Comparison of ENCODE assay signal across 9 mouse cellular contexts in genomic region chr7:80060012-80060778, GRCm38 (mm10). TPM values are rescaled to one million over a fixed set of nuclear protein-coding genes. Genes with fewer than 3 reads are reported as not detected.
DNase-seq lines count a peak whose midpoint lies in the region; ATAC-seq lines count a peak whose summit lies in the region.
"Had no signal": no experiment of that assay in that cellular context is flagged by ENCODE, and none has a peak within 500 bp of the region (broad histone marks: within the 10 kb centered on the region; RNA-seq: fewer than 3 reads in every experiment).

No protein-coding gene starts in this region.

- ATAC-seq in lung, embryonic 16.5 days (ENCODE audit: low read depth): no peak
- ATAC-seq in heart, embryonic 14.5 days (ENCODE audit: insufficient number of reproducible peaks, insufficient read depth, low FRiP score, low read depth): peak; percentile 41; the same call in 1 of the 2 replicates
- no peak for ATAC-seq in hindbrain, embryonic 14.5 days (ENCODE audit: low FRiP score)

- H3K9me3 ChIP-seq in lung, embryonic 16.5 days (ENCODE audit: control insufficient read depth, low read length): no peaks in the 10 kb centered on the region
- H3K9me3 ChIP-seq in heart, embryonic 14.5 days (ENCODE audit: control insufficient read depth, low read length): no peaks in the 10 kb centered on the region
- no peaks in the 10 kb centered on the region for H3K9me3 ChIP-seq in hindbrain, embryonic 14.5 days (ENCODE audit: control insufficient read depth, low read length)

- H3K4me1 ChIP-seq in lung, embryonic 16.5 days (replicated peaks; ENCODE audit: control insufficient read depth, insufficient read depth, low read length): peaks cover 72% of the 10 kb centered on the region
- H3K4me1 ChIP-seq in heart, embryonic 14.5 days (ENCODE audit: control insufficient read depth in 2 of 2, insufficient read depth in 2 of 2, low read length in 2 of 2): peaks cover 55 to 58% of the 10 kb centered on the region in 2 experiments
- H3K4me1 ChIP-seq in hindbrain, embryonic 14.5 days (replicated peaks; ENCODE audit: control insufficient read depth, insufficient read depth, low read length): peaks cover 49% of the 10 kb centered on the region

- no peaks in the 10 kb centered on the region for H3K27me3 ChIP-seq in lung, embryonic 16.5 days (ENCODE audit: control insufficient read depth, insufficient read depth, low read depth, low read length)
- no peaks in the 10 kb centered on the region for H3K27me3 ChIP-seq in heart, embryonic 14.5 days (ENCODE audit: control insufficient read depth, insufficient read depth, low read length)
- no peaks in the 10 kb centered on the region for H3K27me3 ChIP-seq in hindbrain, embryonic 14.5 days (ENCODE audit: control insufficient read depth, insufficient read depth, low read length)

- no peak overlapping the region for H3K4me3 ChIP-seq in lung, embryonic 16.5 days (ENCODE audit: low read length)
- H3K4me3 ChIP-seq in heart, embryonic 14.5 days (ENCODE audit: control insufficient read depth in 1 of 2, insufficient read depth in 1 of 2, low read depth in 1 of 2, low read length in 2 of 2): no peak overlapping the region
- no peak overlapping the region for H3K4me3 ChIP-seq in hindbrain, embryonic 14.5 days (replicated peaks; ENCODE audit: low read length)

- no peak for DNase-seq in lung, postnatal 25 days (ENCODE audit: low spot score)
- peak; percentile 53 for DNase-seq in kidney, postnatal 10 days
- no peak for DNase-seq in thymus, postnatal 4 days
- no peak for DNase-seq in left cerebral cortex, adult 18-20 months (ENCODE audit: low spot score in 2 of 2)
- no peak for DNase-seq in hindbrain, embryonic 14.5 days (ENCODE audit: low spot score)
- DNase-seq: retina, postnatal 1 day; thymus, adult 18-20 months had no signal

- H3K36me3 ChIP-seq in lung, embryonic 16.5 days (ENCODE audit: control insufficient read depth, insufficient read depth, low read length): no peaks in the 10 kb centered on the region
- no peaks in the 10 kb centered on the region for H3K36me3 ChIP-seq in heart, embryonic 14.5 days (ENCODE audit: control insufficient read depth, insufficient read depth, low read length)
- H3K36me3 ChIP-seq in hindbrain, embryonic 14.5 days (replicated peaks; ENCODE audit: control insufficient read depth, insufficient read depth): no peaks in the 10 kb centered on the region

- WGBS in lung, embryonic 16.5 days: 69% methylated on average over 10 of the region's 10 CpGs
- 40% methylated on average over 10 of the region's 10 CpGs for WGBS in heart, embryonic 14.5 days
- WGBS in hindbrain, embryonic 14.5 days: 86% methylated on average over 10 of the region's 10 CpGs

- H3K9ac ChIP-seq in lung, embryonic 16.5 days (ENCODE audit: low read length): no peak overlapping the region
- H3K9ac ChIP-seq in heart, embryonic 14.5 days (ENCODE audit: low read length): 0 out of 2 replicates have a peak overlapping the region, but pooled peaks have one; percentile 16
- no peak overlapping the region for H3K9ac ChIP-seq in hindbrain, embryonic 14.5 days

- peak overlapping the region; percentile 99 for H3K27ac ChIP-seq in lung, embryonic 16.5 days (ENCODE audit: low read length)
- H3K27ac ChIP-seq in heart, embryonic 14.5 days (replicated peaks in 1 of 2; ENCODE audit: control insufficient read depth in 1 of 2, insufficient read depth in 1 of 2, low read depth in 2 of 2, low read length in 2 of 2): peak overlapping the region; percentile 78 to 90
- no peak overlapping the region for H3K27ac ChIP-seq in hindbrain, embryonic 14.5 days

- H3K4me2 ChIP-seq in lung, embryonic 16.5 days (ENCODE audit: low read depth, low read length): no peak overlapping the region
- peak overlapping the region; percentile 32 for H3K4me2 ChIP-seq in heart, embryonic 14.5 days (ENCODE audit: low read length)
- H3K4me2 ChIP-seq in hindbrain, embryonic 14.5 days (replicated peaks): no peak overlapping the region

RNA-seq across cellular contexts. Expression of gene Zfp710, which starts 35.6 kb away (rescaled TPM):
- polyA plus RNA-seq in lung, embryonic 16.5 days (2015; fragmentation: Nextera tagmentation; extraction: Ambion mirVana): 17.7 and 18.6 TPM in 2 replicates
- 11.5 and 12.2 TPM in 2 replicates for polyA plus RNA-seq in heart, embryonic 14.5 days (2014; fragmentation: Nextera tagmentation; extraction: Ambion mirVana)
- 10 to 100 TPM; 19.4 to 22.1 TPM for total RNA-seq in left cerebral cortex, adult 18-20 months (2021)
- 14.7 and 17.5 TPM in 2 replicates for polyA plus RNA-seq in hindbrain, embryonic 14.5 days (2014; fragmentation: Nextera tagmentation; extraction: Ambion mirVana)

RNA-seq across cellular contexts. Expression of gene Idh2, which starts 55.0 kb away (rescaled TPM):
- 671 and 680 TPM in 2 replicates for polyA plus RNA-seq in lung, embryonic 16.5 days (2015; fragmentation: Nextera tagmentation; extraction: Ambion mirVana)
- polyA plus RNA-seq in heart, embryonic 14.5 days (2014; fragmentation: Nextera tagmentation; extraction: Ambion mirVana): 2,473 and 2,606 TPM in 2 replicates
- total RNA-seq in left cerebral cortex, adult 18-20 months (2021): 10 to 100 TPM; 51.5 to 63.4 TPM
- 198 and 205 TPM in 2 replicates for polyA plus RNA-seq in hindbrain, embryonic 14.5 days (2014; fragmentation: Nextera tagmentation; extraction: Ambion mirVana)
